Mouse (Mus musculus) bone marrow macrophage, adult 2 months (primary cell): ENCODE results near the gene Lats2.

Experiments used
- CTCF ChIP-seq: IDR thresholded peaks from 2 replicates; pipeline ENCODE4 v1.5.1; 2012; ENCODE audit warnings: low read depth, mild to moderate bottlenecking, low read length, moderate library complexity
- POLR2A ChIP-seq: IDR thresholded peaks from 2 replicates; pipeline ENCODE4 v1.6.1; 2012; ENCODE audit warnings: mild to moderate bottlenecking, low read depth, low read length, borderline replicate concordance

- TF ChIP-seq CTCF (no peak), POLR2A (no peak)
Measured at GRCm38 (mm10) chr14:57797551-57797950, 39.4 kb upstream of the Lats2 start.
